Mouse (Mus musculus) embryonic facial prominence, embryonic 11.5 days (tissue): ENCODE data around the gene Depdc7. TPM values are rescaled to one million over a fixed set of nuclear protein-coding genes. Genes with fewer than 3 reads are reported as not detected.
A peak's percentile ranks its signal among the peaks of the same experiment; 100 is the strongest.

ENCODE experiments used
- ATAC-seq: fragments of 200-750 bp; cut with Nextera tagmentation; replicated peaks from 2 replicates; pipeline ENCODE4 v1.8.0; 2017; ENCODE audit warnings: low read depth; ENCODE audit not compliant: insufficient number of reproducible peaks, low FRiP score, low TSS enrichment
- DNase-seq: peaks from one replicate; pipeline ENCODE4 v3.0.0-alpha.2; 2015; ENCODE audit warnings: low spot score
- H3K27ac ChIP-seq: fragments of 300-500 bp; sonication (generic); replicated peaks from 2 replicates; pipeline ENCODE4 v1.5.1; 2014; ENCODE audit warnings: mild to moderate bottlenecking, low read depth, low read length, control low read depth
- H3K27me3 ChIP-seq: fragments of 300-500 bp; sonication (generic); 2 replicates; pipeline ENCODE4 v1.6.1; 2014; ENCODE audit warnings: mild to moderate bottlenecking, low read length, moderate library complexity, mixed read lengths; ENCODE audit not compliant: control insufficient read depth, insufficient read depth
- H3K36me3 ChIP-seq: fragments of 300-500 bp; sonication (generic); replicated peaks from 2 replicates; pipeline ENCODE4 v1.6.1; 2014; ENCODE audit warnings: low read depth, mild to moderate bottlenecking, low read length, moderate library complexity, mixed read lengths; ENCODE audit not compliant: control insufficient read depth, insufficient read depth
- H3K4me1 ChIP-seq: fragments of 300-500 bp; sonication (generic); 2 replicates; pipeline ENCODE4 v1.6.1; 2014; ENCODE audit warnings: low read length, mixed read lengths; ENCODE audit not compliant: control insufficient read depth, insufficient read depth
- H3K4me2 ChIP-seq: fragments of 300-500 bp; sonication (generic); 2 replicates; pipeline ENCODE4 v1.6.1; 2014; ENCODE audit warnings: low read depth, mild to moderate bottlenecking, control low read depth, low read length, moderate library complexity
- H3K4me3 ChIP-seq: fragments of 300-500 bp; sonication (generic); 2 replicates; pipeline ENCODE4 v1.5.1; 2014; ENCODE audit warnings: low read depth, low read length, control low read depth
- H3K9ac ChIP-seq: fragments of 300-500 bp; sonication (generic); replicated peaks from 2 replicates; pipeline ENCODE4 v1.6.1; 2014; ENCODE audit warnings: mild to moderate bottlenecking, control low read depth, low read length
- H3K9me3 ChIP-seq: fragments of 300-500 bp; sonication (generic); replicated peaks from 2 replicates; pipeline ENCODE4 v1.6.1; 2016; ENCODE audit warnings: mild to moderate bottlenecking, low read length, inconsistent platforms, mixed read lengths; ENCODE audit not compliant: control insufficient read depth
- WGBS: fragments of 180-500 bp; shearing (Covaris S2); extraction: QIAGEN DNeasy Blood & Tissue Kit; methylation state at CpG from one replicate; pipeline ENCODE4 v1.1.7; 2014; 5-methylcytosine and 5-hydroxymethylcytosine counted together
- polyA plus RNA-seq: library from polyadenylated mRNA; unstranded; fragments of >200 nt; fragmentation: Nextera tagmentation; extraction: Ambion mirVana; gene quantifications from 2 replicates; pipeline ENCODE4 v1.2.1, GENCODE M21; 2014

Depdc7 gene
- polyA plus RNA-seq, 1 experiment from 2014 or later, result 5.1 TPM

GRCm38 (mm10) chr2:104743971-104744370 lies 1.3 kb upstream of the Depdc7 start:
- WGBS, result 45% methylated on average over 5 of the region's 5 CpGs

GRCm38 (mm10) chr2:104743160-104743559 lies 482 bp upstream of the Depdc7 start:
- no peak for DNase-seq

More at GRCm38 (mm10) chr2:104743971-104744370, 1.3 kb upstream of the Depdc7 start:
- Histone ChIP-seq H3K27me3 (peaks cover 6% of the 10 kb centered on the region; the same call in 1 of the 2 replicates), H3K36me3 (no peaks in the 10 kb centered on the region), H3K4me2 (no peak overlapping the region), H3K4me3 (no peak overlapping the region), H3K9me3 (no peaks in the 10 kb centered on the region), H3K4me1 (no peaks in the 10 kb centered on the region), H3K27ac (no peak overlapping the region), H3K9ac (no peak overlapping the region)
- ATAC-seq (no peak), DNase-seq (no peak)

GRCm38 (mm10) chr2:104741896-104742740 lies 560 bp downstream of the Depdc7 start:
- Histone ChIP-seq H3K4me1 (no peaks in the 10 kb centered on the region), H3K4me2 (peak overlapping the region; percentile 98), H3K36me3 (no peaks in the 10 kb centered on the region), H3K27ac (no peak overlapping the region), H3K4me3 (peak overlapping the region; percentile 70), H3K27me3 (peaks cover 6% of the 10 kb centered on the region; the same call in 1 of the 2 replicates), H3K9ac (peak overlapping the region; percentile 75), H3K9me3 (no peaks in the 10 kb centered on the region)
- 6% methylated on average over 39 of the region's 46 CpGs for WGBS
- DNase-seq, result no peak
- peak; percentile 37; the same call in 1 of the 2 replicates for ATAC-seq

More at GRCm38 (mm10) chr2:104743160-104743559, 482 bp upstream of the Depdc7 start:
- H3K4me1 ChIP-seq, result no peaks in the 10 kb centered on the region
- H3K9me3 ChIP-seq, result no peaks in the 10 kb centered on the region
- H3K36me3 ChIP-seq, result no peaks in the 10 kb centered on the region
- peak overlapping the region; percentile 98 for H3K4me2 ChIP-seq
- H3K27ac ChIP-seq, result no peak overlapping the region
- 8% methylated on average over 7 of the region's 7 CpGs for WGBS
- peak overlapping the region; percentile 70 for H3K4me3 ChIP-seq
- ATAC-seq, result no peak
- H3K27me3 ChIP-seq, result peaks cover 6% of the 10 kb centered on the region; the same call in 1 of the 2 replicates
- no peak overlapping the region for H3K9ac ChIP-seq

- no peaks in the 10 kb centered on the region for H3K4me1 ChIP-seq
- DNase-seq (no peak), ATAC-seq (no peak)
- H3K27me3 ChIP-seq, result peaks cover 6% of the 10 kb centered on the region; the same call in 1 of the 2 replicates
- H3K9ac ChIP-seq, result no peak overlapping the region; the same call in 1 of the 2 replicates
- H3K9me3 ChIP-seq, result no peaks in the 10 kb centered on the region
- no peak overlapping the region for H3K4me2 ChIP-seq
- no peaks in the 10 kb centered on the region for H3K36me3 ChIP-seq
- no peak overlapping the region for H3K4me3 ChIP-seq
- no peak overlapping the region for H3K27ac ChIP-seq
- 29% methylated on average over 7 of the region's 7 CpGs for WGBS
These were observed 1.5 kb downstream of the Depdc7 start for GRCm38 (mm10) chr2:104741015-104741758.

GRCm38 (mm10) chr2:104740248-104740949 lies 2.3 kb downstream of the Depdc7 start:
- Histone ChIP-seq H3K27ac (no peak overlapping the region), H3K36me3 (no peaks in the 10 kb centered on the region), H3K4me3 (no peak overlapping the region), H3K4me2 (no peak overlapping the region), H3K4me1 (no peaks in the 10 kb centered on the region), H3K27me3 (peaks cover 6% of the 10 kb centered on the region; the same call in 1 of the 2 replicates), H3K9ac (no peak overlapping the region), H3K9me3 (no peaks in the 10 kb centered on the region)
- ATAC-seq, result no peak
- no peak for DNase-seq
- WGBS, result 55% methylated on average over 7 of the region's 7 CpGs

- H3K9ac ChIP-seq, result no peak overlapping the region
- H3K9me3 ChIP-seq, result no peaks in the 10 kb centered on the region
- no peaks in the 10 kb centered on the region for H3K36me3 ChIP-seq
- ATAC-seq (no peak), DNase-seq (no peak)
- no peak overlapping the region for H3K4me3 ChIP-seq
- no peak overlapping the region for H3K4me2 ChIP-seq
- H3K27ac ChIP-seq, result no peak overlapping the region
- WGBS, result 92% methylated on average over 2 of the region's 2 CpGs
- peaks cover 6% of the 10 kb centered on the region; the same call in 1 of the 2 replicates for H3K27me3 ChIP-seq
- no peaks in the 10 kb centered on the region for H3K4me1 ChIP-seq
These were observed 3.0 kb downstream of the Depdc7 start for GRCm38 (mm10) chr2:104739691-104740090.

- H3K27ac ChIP-seq, result no peak overlapping the region
- H3K27me3 ChIP-seq, result 0 out of 2 replicates have a peak, but pooled peaks cover 2% of the 10 kb centered on the region
- H3K4me3 ChIP-seq, result no peak overlapping the region
- H3K36me3 ChIP-seq, result no peaks in the 10 kb centered on the region
- H3K4me1 ChIP-seq, result no peaks in the 10 kb centered on the region
- DNase-seq (no peak), ATAC-seq (no peak)
- no peak overlapping the region for H3K9ac ChIP-seq
- no peaks in the 10 kb centered on the region for H3K9me3 ChIP-seq
- WGBS, result 73% methylated on average over 7 of the region's 7 CpGs
- H3K4me2 ChIP-seq, result no peak overlapping the region
These were observed 6.4 kb downstream of the Depdc7 start for GRCm38 (mm10) chr2:104736241-104736640.
